Comparison of ENCODE assay signal across 23 mouse cellular contexts in the genomic region with DNA sequence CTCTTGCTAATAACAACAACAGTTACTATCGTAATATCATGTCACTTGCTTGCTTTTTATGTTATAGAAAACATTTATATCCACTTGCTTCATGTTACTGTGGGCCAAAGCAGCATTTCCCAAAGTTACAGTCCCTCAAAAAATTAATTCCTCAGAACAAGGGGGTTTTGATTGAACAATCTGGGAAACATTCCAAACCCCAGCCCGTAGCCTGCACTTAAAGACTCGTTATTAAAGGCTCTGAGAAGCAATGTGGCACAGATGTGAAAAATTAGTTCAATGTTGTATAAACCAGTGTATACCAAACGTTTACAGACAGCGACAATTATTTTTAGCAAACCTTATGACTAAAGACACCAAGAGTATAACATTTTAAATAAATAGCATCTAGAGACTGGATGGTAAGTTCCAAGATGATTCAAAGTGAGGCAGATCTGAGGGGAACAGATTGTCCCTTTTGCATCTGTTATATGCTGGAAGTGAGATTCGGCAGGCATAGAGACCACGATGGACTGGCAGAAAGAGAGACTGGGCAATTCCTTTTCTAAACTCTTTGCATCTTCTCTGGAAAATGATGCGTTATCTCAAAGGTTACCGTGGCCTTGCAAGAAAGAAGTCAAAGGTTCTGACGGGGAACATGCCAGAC. TPM values are rescaled to one million over a fixed set of nuclear protein-coding genes. Genes with fewer than 3 reads are reported as not detected.
DNase-seq lines count a peak whose midpoint lies in the region; ATAC-seq lines count a peak whose summit lies in the region.
"Had no signal": no experiment of that assay in that cellular context is flagged by ENCODE, and none has a peak within 500 bp of the region (broad histone marks: within the 10 kb centered on the region; RNA-seq: fewer than 3 reads in every experiment).

No protein-coding gene starts in this region.

- H3K4me1 ChIP-seq in forebrain, embryonic 14.5 days (ENCODE audit: control insufficient read depth, insufficient read depth, low read length) = no peaks in the 10 kb centered on the region
- no peaks in the 10 kb centered on the region for H3K4me1 ChIP-seq in forebrain, embryonic 15.5 days
- H3K4me1 ChIP-seq in midbrain, embryonic 11.5 days (ENCODE audit: control insufficient read depth, insufficient read depth, low read length) = no peaks in the 10 kb centered on the region
- H3K4me1 ChIP-seq in midbrain, embryonic 15.5 days = no peaks in the 10 kb centered on the region
- H3K4me1 ChIP-seq in embryonic facial prominence, embryonic 15.5 days = peaks cover 13% of the 10 kb centered on the region
- H3K4me1 ChIP-seq: heart, embryonic 15.5 days; liver, embryonic 15.5 days had no signal

- H3K4me2 ChIP-seq in forebrain, embryonic 14.5 days (ENCODE audit: low read length) = no peak overlapping the region
- H3K4me2 ChIP-seq in forebrain, embryonic 15.5 days (replicated peaks) = no peak overlapping the region
- H3K4me2 ChIP-seq in midbrain, embryonic 11.5 days = no peak overlapping the region
- no peak overlapping the region for H3K4me2 ChIP-seq in midbrain, embryonic 15.5 days
- H3K4me2 ChIP-seq in embryonic facial prominence, embryonic 15.5 days (replicated peaks) = no peak overlapping the region
- H3K4me2 ChIP-seq: heart, embryonic 15.5 days; hindbrain, embryonic 14.5 days; liver, embryonic 15.5 days had no signal

- H3K36me3 ChIP-seq in forebrain, embryonic 14.5 days (ENCODE audit: control insufficient read depth, insufficient read depth, low read length) = no peaks in the 10 kb centered on the region
- H3K36me3 ChIP-seq in forebrain, embryonic 15.5 days = no peaks in the 10 kb centered on the region
- H3K36me3 ChIP-seq in midbrain, embryonic 11.5 days (ENCODE audit: control insufficient read depth, insufficient read depth, low read length) = no peaks in the 10 kb centered on the region
- H3K36me3 ChIP-seq in midbrain, embryonic 15.5 days (replicated peaks) = no peaks in the 10 kb centered on the region
- H3K36me3 ChIP-seq in embryonic facial prominence, embryonic 15.5 days = no peaks in the 10 kb centered on the region
- H3K36me3 ChIP-seq: heart, embryonic 15.5 days; liver, embryonic 15.5 days had no signal

- peak; percentile 42 for DNase-seq in forebrain, embryonic 14.5 days (ENCODE audit: low spot score)
- peak; percentile 21 for DNase-seq in midbrain, embryonic 11.5 days (ENCODE audit: low spot score, missing footprints)
- DNase-seq in natural killer cell, adult 2 months (ENCODE audit: low spot score in 2 of 2) = no peak
- no peak for DNase-seq in cerebellum, postnatal 25 days
- DNase-seq: cerebellum, adult 8-10 months; gastrocnemius, postnatal 36 days; heart, postnatal 4 days; kidney, adult 2 months; liver had no signal

- H3K27me3 ChIP-seq in forebrain, embryonic 14.5 days (replicated peaks; ENCODE audit: control insufficient read depth, insufficient read depth, low read length) = no peaks in the 10 kb centered on the region
- H3K27me3 ChIP-seq in forebrain, embryonic 15.5 days = no peaks in the 10 kb centered on the region
- no peaks in the 10 kb centered on the region for H3K27me3 ChIP-seq in midbrain, embryonic 11.5 days (ENCODE audit: control insufficient read depth, insufficient read depth, low read length)
- H3K27me3 ChIP-seq in midbrain, embryonic 15.5 days (replicated peaks) = no peaks in the 10 kb centered on the region
- no peaks in the 10 kb centered on the region for H3K27me3 ChIP-seq in embryonic facial prominence, embryonic 15.5 days
- H3K27me3 ChIP-seq: heart, embryonic 15.5 days; liver, embryonic 15.5 days had no signal

- H3K4me3 ChIP-seq in forebrain, embryonic 14.5 days (ENCODE audit: low read depth, low read length) = no peak overlapping the region
- no peak overlapping the region for H3K4me3 ChIP-seq in forebrain, embryonic 15.5 days
- H3K4me3 ChIP-seq in midbrain, embryonic 11.5 days (ENCODE audit: low read depth, low read length) = no peak overlapping the region
- H3K4me3 ChIP-seq in midbrain, embryonic 15.5 days = no peak overlapping the region
- no peak overlapping the region for H3K4me3 ChIP-seq in embryonic facial prominence, embryonic 15.5 days (replicated peaks)
- H3K4me3 ChIP-seq: heart, embryonic 15.5 days; liver, embryonic 15.5 days had no signal

- no peaks in the 10 kb centered on the region for H3K9me3 ChIP-seq in forebrain, embryonic 14.5 days (replicated peaks; ENCODE audit: control insufficient read depth, low read length)
- H3K9me3 ChIP-seq in forebrain, embryonic 15.5 days = no peaks in the 10 kb centered on the region
- H3K9me3 ChIP-seq in midbrain, embryonic 11.5 days (ENCODE audit: control insufficient read depth, low read length) = no peaks in the 10 kb centered on the region; the same call in 1 of the 2 replicates
- H3K9me3 ChIP-seq in midbrain, embryonic 15.5 days = no peaks in the 10 kb centered on the region
- no peaks in the 10 kb centered on the region for H3K9me3 ChIP-seq in embryonic facial prominence, embryonic 15.5 days (replicated peaks)
- H3K9me3 ChIP-seq: heart, embryonic 15.5 days; liver, embryonic 15.5 days had no signal

- H3K27ac ChIP-seq in forebrain, embryonic 14.5 days (ENCODE audit: low read depth, low read length) = no peak overlapping the region
- H3K27ac ChIP-seq in forebrain, embryonic 15.5 days (replicated peaks) = no peak overlapping the region
- no peak overlapping the region for H3K27ac ChIP-seq in midbrain, embryonic 11.5 days (ENCODE audit: low read depth, low read length)
- no peak overlapping the region for H3K27ac ChIP-seq in midbrain, embryonic 15.5 days
- peak overlapping the region; percentile 61 for H3K27ac ChIP-seq in embryonic facial prominence, embryonic 15.5 days (replicated peaks)
- H3K27ac ChIP-seq: heart, embryonic 15.5 days; hindbrain, embryonic 14.5 days; kidney, postnatal 0 days; liver, embryonic 15.5 days; macrophage; stomach, postnatal 0 days had no signal

- 62% methylated on average over 10 of the region's 10 CpGs for WGBS in forebrain, embryonic 14.5 days
- WGBS in forebrain, embryonic 15.5 days = 56% methylated on average over 10 of the region's 10 CpGs
- 87% methylated on average over 10 of the region's 10 CpGs for WGBS in midbrain, embryonic 11.5 days
- WGBS in midbrain, embryonic 15.5 days = 80% methylated on average over 10 of the region's 10 CpGs
- 34% methylated on average over 10 of the region's 10 CpGs for WGBS in embryonic facial prominence, embryonic 15.5 days

- no peak for ATAC-seq in forebrain, embryonic 14.5 days
- no peak for ATAC-seq in forebrain, embryonic 15.5 days (replicated peaks)
- ATAC-seq in midbrain, embryonic 11.5 days (ENCODE audit: low FRiP score) = no peak
- ATAC-seq in midbrain, embryonic 15.5 days (replicated peaks) = no peak
- no peak for ATAC-seq in embryonic facial prominence, embryonic 15.5 days (ENCODE audit: insufficient number of reproducible peaks, low FRiP score, low TSS enrichment, low read depth)
- ATAC-seq: CD4-positive, CD25-positive, alpha-beta regulatory T cell, adult 4 months; forebrain, embryonic 16.5 days had no signal

- no peak overlapping the region for H3K9ac ChIP-seq in forebrain, embryonic 14.5 days (ENCODE audit: low read length)
- no peak overlapping the region for H3K9ac ChIP-seq in forebrain, embryonic 15.5 days (replicated peaks)
- H3K9ac ChIP-seq in midbrain, embryonic 11.5 days (ENCODE audit: low read length) = no peak overlapping the region
- H3K9ac ChIP-seq in midbrain, embryonic 15.5 days = no peak overlapping the region
- no peak overlapping the region for H3K9ac ChIP-seq in embryonic facial prominence, embryonic 15.5 days
- H3K9ac ChIP-seq: heart, embryonic 15.5 days; hindbrain, embryonic 14.5 days; liver, embryonic 15.5 days had no signal

RNA-seq across cellular contexts. Expression of a gene that starts 35.1 kb away (rescaled TPM):
- 0.24 and 0.33 TPM in 2 replicates for polyA plus RNA-seq in forebrain, embryonic 14.5 days (2014; fragmentation: Nextera tagmentation; extraction: Ambion mirVana)
- polyA plus RNA-seq in forebrain, embryonic 15.5 days (2015; fragmentation: Nextera tagmentation; extraction: Ambion mirVana) = 0.19 and 0.70 TPM in 2 replicates
- 38.1 and 41.5 TPM in 2 replicates for polyA plus RNA-seq in midbrain, embryonic 11.5 days (2014; fragmentation: Nextera tagmentation; extraction: Ambion mirVana)
- polyA plus RNA-seq in midbrain, embryonic 15.5 days (2015; fragmentation: Nextera tagmentation; extraction: Ambion mirVana) = 11.4 and 14.4 TPM in 2 replicates
- 47.0 and 47.2 TPM in 2 replicates for polyA plus RNA-seq in embryonic facial prominence, embryonic 15.5 days (2015; fragmentation: Nextera tagmentation; extraction: Ambion mirVana)
- polyA plus RNA-seq: CD4-positive, CD25-positive, alpha-beta regulatory T cell, adult 4 months; forebrain, embryonic 16.5 days; intestine, embryonic 14.5 days; kidney, postnatal 0 days; lung, embryonic 16.5 days; macrophage; small intestine, adult 2 months; stomach, postnatal 0 days had no signal

Comparison
In these comparisons a context has a peak if more than half of its experiments do, and no peak if none do; other contexts are left out.
1. DNase-seq: peak in forebrain, embryonic 14.5 days (single experiment) and midbrain, embryonic 11.5 days (single experiment); none in natural killer cell, adult 2 months (0 of 2) and cerebellum, postnatal 25 days (0 of 2).